Mouse (Mus musculus) E14TG2a.4 (cell line): ENCODE results near the gene Gm20388.
A peak's percentile ranks its signal among the peaks of the same experiment; 100 is the strongest.
"Not testable (repeated sequence)": the region's sequence is repeated elsewhere in the genome, so short reads cannot be mapped to it uniquely, and the experiment has no call there.

Source experiments
- H3K27me3 ChIP-seq: 2 replicates; pipeline ENCODE4 v1.6.1; 2014; ENCODE audit warnings: low read length, control low read depth; ENCODE audit not compliant: insufficient read depth
- H3K36me3 ChIP-seq: 2 replicates; pipeline ENCODE4 v1.6.1; 2014; ENCODE audit warnings: low read length, control low read depth; ENCODE audit not compliant: insufficient read depth
- H3K4me1 ChIP-seq: replicated peaks from 2 replicates; pipeline ENCODE4 v1.6.1; 2014; ENCODE audit warnings: low read depth, low read length, control low read depth
- H3K4me3 ChIP-seq: replicated peaks from 2 replicates; pipeline ENCODE4 v1.5.1; 2014; ENCODE audit warnings: mild to moderate bottlenecking, low read length
- H3K9me3 ChIP-seq: 2 replicates; pipeline ENCODE4 v1.6.1; 2014; ENCODE audit warnings: low read length, control low read depth
- CTCF ChIP-seq: conservative IDR thresholded peaks from 2 replicates; pipeline ENCODE4 v1.5.1; 2014; ENCODE audit warnings: low read length
- NANOG ChIP-seq: IDR thresholded peaks from 2 replicates; pipeline ENCODE4 v1.6.1; 2014; ENCODE audit warnings: borderline replicate concordance, low read length, mixed read lengths
- POU5F1 ChIP-seq: IDR thresholded peaks from 2 replicates; pipeline ENCODE4 v1.6.1; 2014; ENCODE audit warnings: low read length, borderline replicate concordance

Gm20388 gene

DNA sequence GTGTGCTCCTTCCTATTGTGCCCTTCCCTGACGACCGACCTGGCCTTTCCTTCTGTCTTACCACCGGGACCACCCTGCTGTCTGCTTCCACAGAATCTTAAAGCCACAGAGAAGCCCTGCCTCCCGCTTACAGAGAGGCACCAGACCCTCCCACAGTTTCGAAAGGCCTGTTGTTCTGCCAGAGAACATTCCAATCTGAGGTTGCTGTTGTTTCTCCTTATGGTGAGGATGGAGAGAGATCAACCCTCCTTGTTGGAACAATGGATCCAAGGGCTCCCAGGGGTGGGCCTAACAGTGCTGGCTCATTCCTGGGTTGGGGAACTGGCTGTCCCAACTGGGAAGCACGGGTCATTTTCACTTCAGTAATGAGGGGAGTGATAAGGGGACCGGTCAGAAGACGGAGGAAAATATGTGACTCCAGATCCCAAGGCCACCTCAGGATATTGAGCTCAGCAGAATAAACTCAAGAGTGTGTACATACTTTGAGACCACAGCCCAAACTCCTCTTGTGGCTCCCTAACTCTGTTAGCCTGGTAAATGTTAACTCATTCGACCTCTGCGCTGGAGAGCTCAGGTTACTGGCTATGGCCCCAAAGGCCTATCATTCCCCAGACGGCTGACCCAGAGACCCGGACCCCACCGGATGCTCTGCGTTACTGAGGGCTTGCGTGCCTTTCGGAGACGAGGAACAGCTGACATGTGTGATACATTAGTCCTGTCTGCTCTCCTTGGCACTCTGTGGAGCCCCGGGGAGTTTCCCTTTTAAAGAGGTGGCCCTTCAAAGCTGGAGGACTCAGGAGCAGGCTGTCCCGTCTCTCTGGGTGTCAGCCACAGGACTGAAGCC is 3275.1 kb downstream of the Gm20388 start, which contains the start of gene Dpep1:
Gene Dpep1 (plus strand): TSS at position 677 of the 844 bp plus-strand sequence.
- no peaks in the 10 kb centered on the region for H3K36me3 ChIP-seq
- TF ChIP-seq CTCF (no peak), NANOG (no peak), POU5F1 (no peak)

DNA sequence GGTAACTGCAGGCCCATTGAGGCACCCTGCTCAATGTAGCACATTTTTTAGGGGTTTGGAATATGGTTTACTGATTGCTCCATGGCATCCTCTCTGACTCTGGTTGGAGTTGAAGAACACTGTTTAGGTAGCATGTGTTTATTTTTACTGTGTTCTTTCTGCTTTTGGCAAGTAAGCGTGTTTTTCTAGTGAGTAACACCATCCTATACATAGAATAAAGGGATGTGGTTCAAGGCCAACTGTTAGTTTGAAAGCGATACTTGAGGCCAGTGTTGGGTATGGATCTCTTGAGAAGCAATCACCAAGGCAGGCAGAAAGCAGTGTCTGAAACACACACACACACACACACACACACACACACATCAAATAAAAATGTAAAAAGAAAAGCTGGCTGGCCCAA is 3277.4 kb downstream of the Gm20388 start:
- no peak for TF ChIP-seq NANOG
- TF ChIP-seq CTCF, result no peak
- TF ChIP-seq POU5F1, result no peak
- Histone ChIP-seq H3K9me3 (no peaks in the 10 kb centered on the region), H3K27me3 (no peaks in the 10 kb centered on the region), H3K4me1 (peaks cover 57% of the 10 kb centered on the region), H3K4me3 (no peak overlapping the region), H3K36me3 (no peaks in the 10 kb centered on the region)

More for the DNA sequence above, 3275.1 kb downstream of the Gm20388 start, which contains the start of gene Dpep1:
- peaks cover 39% of the 10 kb centered on the region for H3K4me1 ChIP-seq
- H3K27me3 ChIP-seq, result no peaks in the 10 kb centered on the region
- no peak within 1 kb of the TSS for H3K4me3 ChIP-seq
- peaks cover 1% of the 10 kb centered on the region for H3K9me3 ChIP-seq

DNA sequence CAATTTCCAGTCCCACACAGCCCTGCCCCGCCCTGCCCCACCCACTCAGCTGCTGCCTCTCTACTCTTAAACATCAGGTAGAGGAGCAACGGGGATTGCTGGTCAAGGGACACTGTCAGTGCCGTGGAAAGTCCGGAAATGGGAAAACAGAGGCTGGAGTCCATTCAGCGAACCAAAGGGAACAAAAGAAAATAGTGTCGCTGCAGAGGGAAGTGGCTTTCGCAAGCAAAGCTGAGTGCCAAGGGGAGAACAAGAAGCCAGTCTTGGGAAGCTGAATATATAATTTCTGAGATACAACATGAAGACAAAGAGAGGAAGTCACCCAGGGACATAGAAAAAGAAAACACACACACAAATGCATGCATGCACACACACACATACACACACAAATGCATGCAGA is 3278.2 kb downstream of the Gm20388 start:
- no peaks in the 10 kb centered on the region for H3K27me3 ChIP-seq
- no peaks in the 10 kb centered on the region for H3K36me3 ChIP-seq
- peaks cover 66% of the 10 kb centered on the region for H3K4me1 ChIP-seq
- no peak overlapping the region for H3K4me3 ChIP-seq
- TF ChIP-seq NANOG, result no peak
- no peak for TF ChIP-seq POU5F1
- no peak for TF ChIP-seq CTCF
- H3K9me3 ChIP-seq, result no peaks in the 10 kb centered on the region

DNA sequence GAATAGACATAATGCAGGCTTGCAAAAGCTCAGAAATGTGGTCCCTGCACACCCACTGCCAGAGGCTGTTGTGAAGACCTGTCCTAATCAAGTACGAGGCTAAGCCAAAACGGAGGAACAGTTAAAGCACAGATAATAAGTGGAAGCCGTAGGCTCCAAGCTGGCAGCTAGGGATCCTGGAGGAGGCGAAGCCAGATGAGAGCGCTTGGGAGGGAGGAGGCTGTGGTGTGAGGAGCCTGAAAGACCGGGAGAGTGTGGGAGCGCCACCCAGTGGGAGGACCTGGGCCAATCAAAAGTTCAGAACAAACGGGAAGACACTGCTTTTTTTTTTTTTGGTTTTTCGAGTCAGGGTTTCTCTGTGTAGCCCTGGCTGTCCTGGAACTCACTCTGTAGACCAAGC is 3280.0 kb downstream of the Gm20388 start:
- H3K4me3 ChIP-seq, result peak overlapping the region; percentile 43
- no peaks in the 10 kb centered on the region for H3K36me3 ChIP-seq
- H3K4me1 ChIP-seq, result peaks cover 66% of the 10 kb centered on the region
- no peak for TF ChIP-seq NANOG
- TF ChIP-seq POU5F1, result no peak
- TF ChIP-seq CTCF, result peak; percentile 27; the same call in 1 of the 2 replicates
- no peaks in the 10 kb centered on the region for H3K9me3 ChIP-seq
- peaks cover 3% of the 10 kb centered on the region; the same call in 1 of the 2 replicates for H3K27me3 ChIP-seq

DNA sequence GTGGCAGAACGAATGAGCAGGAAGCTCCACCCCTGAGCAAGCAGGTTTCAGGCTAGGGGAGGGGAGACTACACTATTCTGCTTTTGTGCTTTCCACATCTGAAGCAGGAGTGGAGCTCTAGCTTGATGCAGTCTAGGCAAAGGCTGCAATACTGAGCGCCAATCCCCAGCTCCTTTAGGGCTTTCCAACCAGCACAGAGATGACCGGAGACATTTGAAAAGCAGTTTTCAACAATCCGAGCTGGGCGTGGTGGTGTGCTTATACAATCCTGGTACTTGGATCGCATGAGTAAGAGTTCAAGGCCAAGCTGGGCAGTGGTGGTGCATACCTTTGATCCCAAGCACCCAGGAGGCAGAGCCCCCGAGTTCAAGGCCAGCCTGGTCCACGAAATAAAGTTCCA is 3281.3 kb downstream of the Gm20388 start:
- peaks cover 3% of the 10 kb centered on the region; the same call in 1 of the 2 replicates for H3K27me3 ChIP-seq

DNA sequence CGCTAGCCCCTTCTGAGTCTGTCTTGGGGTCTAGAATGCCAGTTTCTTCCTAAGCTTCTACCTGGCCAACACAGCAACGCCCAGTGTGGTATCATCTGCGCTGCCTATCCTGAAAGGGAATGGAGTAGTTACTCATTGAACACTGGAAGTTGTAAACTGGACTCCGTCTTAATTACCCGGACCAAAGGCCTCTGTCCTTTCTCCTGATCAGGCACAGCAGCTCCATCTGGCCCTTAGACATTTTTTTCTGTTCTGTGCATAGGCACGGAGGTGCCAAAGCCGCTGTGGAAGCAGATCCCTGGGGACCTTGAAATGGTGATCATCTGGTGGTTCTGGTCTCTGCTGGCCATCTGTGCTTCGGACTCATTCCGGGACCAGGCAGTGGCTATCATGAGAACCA is 3283.1 kb downstream of the Gm20388 start:
- H3K36me3 ChIP-seq, result no peaks in the 10 kb centered on the region
- peaks cover 61% of the 10 kb centered on the region for H3K4me1 ChIP-seq
- H3K27me3 ChIP-seq, result peaks cover 3% of the 10 kb centered on the region; the same call in 1 of the 2 replicates
- H3K4me3 ChIP-seq, result no peak overlapping the region
- H3K9me3 ChIP-seq, result no peaks in the 10 kb centered on the region
- no peak for TF ChIP-seq POU5F1
- no peak for TF ChIP-seq NANOG
- no peak for TF ChIP-seq CTCF

More for the DNA sequence above, 3281.3 kb downstream of the Gm20388 start:
- no peaks in the 10 kb centered on the region for H3K9me3 ChIP-seq
- peak overlapping the region; percentile 23; the same call in 1 of the 2 replicates for H3K4me3 ChIP-seq
- H3K36me3 ChIP-seq, result no peaks in the 10 kb centered on the region
- TF ChIP-seq NANOG, result no peak
- no peak for TF ChIP-seq CTCF
- no peak for TF ChIP-seq POU5F1
- H3K4me1 ChIP-seq, result peaks cover 62% of the 10 kb centered on the region

- Histone ChIP-seq H3K4me1 (peaks cover 36% of the 10 kb centered on the region), H3K4me3 (0 out of 2 replicates have a peak overlapping the region, but pooled peaks have one; percentile 17)
- H3K27me3 ChIP-seq, H3K9me3 ChIP-seq, H3K36me3 ChIP-seq: not testable (repeated sequence)
Measured at GRCm38 (mm10) chr8:123197016-123197415, 3286.4 kb downstream of the Gm20388 start.

DNA sequence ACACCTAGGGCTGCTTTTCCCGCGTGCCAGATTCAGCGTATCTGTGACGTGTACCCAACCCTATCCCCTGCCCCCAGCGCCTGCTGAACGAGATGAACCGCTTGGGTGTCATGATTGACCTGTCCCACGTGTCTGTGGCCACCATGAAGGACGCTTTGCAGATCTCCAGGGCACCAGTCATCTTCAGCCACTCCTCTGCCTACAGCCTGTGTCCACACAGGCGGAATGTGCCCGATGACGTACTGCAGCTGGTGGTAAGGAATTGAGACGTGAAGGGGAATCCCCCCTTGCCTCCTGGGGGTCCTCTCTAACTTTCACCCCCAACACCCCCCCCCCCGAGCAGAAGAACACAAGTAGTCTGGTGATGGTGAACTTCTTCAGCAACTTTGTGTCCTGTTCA is 3289.2 kb downstream of the Gm20388 start:
- H3K4me3 ChIP-seq, result no peak overlapping the region
- no peaks in the 10 kb centered on the region for H3K9me3 ChIP-seq
- peaks cover 23% of the 10 kb centered on the region for H3K4me1 ChIP-seq
- no peak for TF ChIP-seq CTCF
- no peak for TF ChIP-seq POU5F1
- TF ChIP-seq NANOG, result no peak
- H3K36me3 ChIP-seq, result peaks cover 13% of the 10 kb centered on the region
- H3K27me3 ChIP-seq, result no peaks in the 10 kb centered on the region; the same call in 1 of the 2 replicates
